Mouse (Mus musculus): ENCODE measurements at regions not wholly inside any gene's neighbourhood (a gene's known extent, or its start where the extent isn't known, plus 50 kb on each side); places are given as distances from the start of the nearest gene placed in this dataset.

DNA sequence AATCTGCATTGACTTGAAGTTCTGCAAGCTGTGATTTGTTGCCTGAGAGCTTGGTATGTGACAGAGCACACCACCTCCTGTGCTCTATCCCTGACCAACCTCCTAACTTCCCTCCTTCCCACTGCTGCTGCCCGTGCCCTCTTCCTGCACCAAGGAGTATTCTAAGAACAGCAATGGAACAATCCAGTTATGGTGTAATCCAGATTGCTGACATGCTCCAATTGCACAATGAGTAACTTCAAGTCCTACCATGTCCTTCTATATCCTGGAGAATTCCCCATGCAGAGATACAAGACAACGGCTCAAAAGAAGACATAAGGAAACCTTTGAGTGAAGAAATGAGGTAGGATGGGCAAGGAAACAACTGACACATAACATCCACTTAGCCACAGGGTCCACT lies 235.5 kb downstream of the Rfpl4b start:
- Histone ChIP-seq H3K9me3 (ENCODE audit: control insufficient read depth, low read length) (no peaks in the 10 kb centered on the region), H3K4me2 (ENCODE audit: low read length) (no peak overlapping the region), H3K9ac (replicated peaks; ENCODE audit: low read depth, low read length) (no peak overlapping the region), H3K36me3 (ENCODE audit: control insufficient read depth, insufficient read depth) (no peaks in the 10 kb centered on the region), H3K4me1 (replicated peaks; ENCODE audit: control insufficient read depth, insufficient read depth, low read length) (no peaks in the 10 kb centered on the region), H3K4me3 (replicated peaks; ENCODE audit: low read length) (no peak overlapping the region), H3K27me3 (replicated peaks; ENCODE audit: control insufficient read depth, insufficient read depth, low read length) (no peaks in the 10 kb centered on the region), H3K27ac (ENCODE audit: low read length) (no peak overlapping the region)
- ATAC-seq = no peak
- WGBS = 89% methylated on average over 2 of the region's 2 CpGs

DNA sequence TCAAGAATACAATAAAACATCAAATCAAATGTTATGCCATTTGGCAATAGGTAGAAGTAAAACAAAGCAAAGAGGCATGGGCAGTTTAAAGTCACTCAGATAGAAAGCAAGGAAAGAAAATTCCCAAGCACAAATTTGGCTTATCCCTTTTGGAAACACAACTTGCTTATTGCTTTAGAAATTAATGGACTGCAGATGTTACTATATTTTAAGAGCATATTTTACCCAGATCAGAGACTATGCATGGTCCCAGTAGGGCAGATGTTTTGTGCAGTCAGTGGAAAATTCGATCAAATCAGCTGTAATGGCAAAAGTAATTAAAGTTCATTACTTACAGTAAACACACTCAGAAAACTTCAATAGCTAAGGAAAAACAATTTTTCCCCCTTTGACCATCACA lies 245.9 kb downstream of the Rfpl4b start:
- Histone ChIP-seq H3K9ac (replicated peaks; ENCODE audit: low read depth, low read length) (no peak overlapping the region), H3K4me2 (ENCODE audit: low read length) (no peak overlapping the region), H3K36me3 (ENCODE audit: control insufficient read depth, insufficient read depth) (no peaks in the 10 kb centered on the region), H3K4me1 (replicated peaks; ENCODE audit: control insufficient read depth, insufficient read depth, low read length) (no peaks in the 10 kb centered on the region), H3K27ac (ENCODE audit: low read length) (no peak overlapping the region), H3K27me3 (replicated peaks; ENCODE audit: control insufficient read depth, insufficient read depth, low read length) (no peaks in the 10 kb centered on the region), H3K9me3 (ENCODE audit: control insufficient read depth, low read length) (no peaks in the 10 kb centered on the region), H3K4me3 (replicated peaks; ENCODE audit: low read length) (no peak overlapping the region)
- no peak for ATAC-seq
- WGBS = 81% methylated on average over 1 of the region's 1 CpGs

DNA sequence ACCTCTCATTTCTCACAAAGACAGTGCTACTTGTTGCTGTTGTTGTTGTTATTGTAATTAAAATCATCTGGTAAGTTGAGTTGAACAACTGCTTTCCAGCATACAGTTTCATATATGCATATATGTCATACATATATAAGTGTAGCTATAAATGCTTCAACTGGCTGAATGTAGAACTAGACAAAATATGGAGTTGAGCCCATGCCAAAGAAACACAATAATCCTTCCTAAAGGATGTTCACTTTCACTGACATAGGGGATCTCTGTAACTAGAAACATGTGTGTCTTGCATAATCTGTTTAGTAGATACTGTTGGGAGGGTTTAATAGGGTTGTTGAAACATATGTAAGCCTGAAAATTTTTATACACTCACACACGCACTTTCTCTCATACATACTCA lies 247.9 kb downstream of the Rfpl4b start:
- Histone ChIP-seq H3K9ac (replicated peaks; ENCODE audit: low read depth, low read length) (no peak overlapping the region), H3K27ac (ENCODE audit: low read length) (no peak overlapping the region), H3K4me3 (replicated peaks; ENCODE audit: low read length) (no peak overlapping the region), H3K27me3 (replicated peaks; ENCODE audit: control insufficient read depth, insufficient read depth, low read length) (no peaks in the 10 kb centered on the region), H3K36me3 (ENCODE audit: control insufficient read depth, insufficient read depth) (no peaks in the 10 kb centered on the region), H3K9me3 (ENCODE audit: control insufficient read depth, low read length) (no peaks in the 10 kb centered on the region), H3K4me2 (ENCODE audit: low read length) (no peak overlapping the region), H3K4me1 (replicated peaks; ENCODE audit: control insufficient read depth, insufficient read depth, low read length) (no peaks in the 10 kb centered on the region)
- no peak for ATAC-seq
- 90% methylated on average over 1 of the region's 1 CpGs for WGBS

DNA sequence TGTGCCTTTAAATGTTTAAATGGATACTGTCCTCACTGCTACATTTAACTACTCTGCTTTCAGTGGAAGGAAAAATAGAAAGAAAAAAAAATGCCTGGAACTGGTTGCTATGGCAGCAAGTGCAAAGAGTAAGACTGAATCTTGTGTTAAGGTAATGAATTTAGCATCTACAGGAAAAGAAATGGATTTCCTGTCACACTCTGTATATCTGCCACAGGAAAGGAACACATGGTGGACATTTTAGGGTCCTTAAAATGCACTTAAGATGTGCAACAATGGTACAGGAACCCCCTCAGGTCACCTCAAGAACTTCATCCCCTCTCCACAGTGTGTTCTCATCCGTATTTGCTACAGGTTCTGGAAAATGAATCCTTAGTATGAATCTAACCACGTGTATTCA lies 248.4 kb downstream of the Rfpl4b start:
- Histone ChIP-seq H3K9ac (replicated peaks; ENCODE audit: low read depth, low read length) (no peak overlapping the region), H3K9me3 (ENCODE audit: control insufficient read depth, low read length) (no peaks in the 10 kb centered on the region), H3K27ac (ENCODE audit: low read length) (peak overlapping the region; percentile 47; the same call in 1 of the 2 replicates), H3K4me3 (replicated peaks; ENCODE audit: low read length) (no peak overlapping the region), H3K27me3 (replicated peaks; ENCODE audit: control insufficient read depth, insufficient read depth, low read length) (no peaks in the 10 kb centered on the region), H3K4me1 (replicated peaks; ENCODE audit: control insufficient read depth, insufficient read depth, low read length) (no peaks in the 10 kb centered on the region), H3K36me3 (ENCODE audit: control insufficient read depth, insufficient read depth) (no peaks in the 10 kb centered on the region), H3K4me2 (ENCODE audit: low read length) (no peak overlapping the region)
- ATAC-seq = peak; percentile 70
- WGBS = 75% methylated on average over 2 of the region's 2 CpGs

DNA sequence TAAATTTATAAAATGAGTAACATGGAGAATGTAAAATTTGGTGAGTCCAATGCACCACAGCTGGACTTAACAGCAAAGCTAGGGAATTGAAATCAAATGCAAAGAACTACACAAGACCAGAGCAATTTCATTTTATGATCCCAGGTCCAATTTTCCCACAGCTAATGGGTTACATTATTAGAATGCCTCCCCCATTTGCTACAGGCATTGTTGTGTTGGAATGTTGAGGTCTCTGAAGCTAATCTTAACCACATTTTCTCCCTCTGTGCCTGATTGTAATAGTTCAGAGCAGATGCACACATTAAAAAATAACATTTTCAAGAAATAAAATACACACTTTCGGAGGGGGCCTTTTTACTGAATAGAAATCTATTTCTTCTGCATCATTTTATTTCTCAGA lies 254.3 kb downstream of the Rfpl4b start:
- ATAC-seq = no peak
- H3K4me3 ChIP-seq (replicated peaks; ENCODE audit: low read length) = no peak overlapping the region

DNA sequence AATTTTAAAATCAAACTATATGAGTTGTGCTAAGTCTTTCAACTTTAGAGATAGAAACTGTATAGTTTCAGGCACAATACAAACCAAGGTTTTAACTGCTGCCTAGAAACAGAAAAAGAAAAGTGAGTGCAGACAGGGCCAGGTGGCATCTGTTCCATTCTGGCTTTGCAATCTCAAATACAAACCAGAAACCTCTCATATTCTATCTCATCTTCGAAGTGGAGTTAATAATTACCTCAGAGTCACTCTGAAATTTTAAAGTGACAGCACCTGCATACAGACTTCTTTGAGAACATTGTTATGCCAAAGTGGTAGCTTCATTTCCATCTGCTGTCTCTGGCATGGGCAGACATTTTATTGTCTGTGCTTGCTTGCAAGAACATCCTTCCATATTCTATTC lies 255.2 kb downstream of the Rfpl4b start:
- Histone ChIP-seq H3K27ac (ENCODE audit: low read length) (no peak overlapping the region), H3K4me2 (ENCODE audit: low read length) (no peak overlapping the region), H3K36me3 (ENCODE audit: control insufficient read depth, insufficient read depth) (no peaks in the 10 kb centered on the region), H3K4me1 (replicated peaks; ENCODE audit: control insufficient read depth, insufficient read depth, low read length) (no peaks in the 10 kb centered on the region), H3K9ac (replicated peaks; ENCODE audit: low read depth, low read length) (no peak overlapping the region), H3K27me3 (replicated peaks; ENCODE audit: control insufficient read depth, insufficient read depth, low read length) (no peaks in the 10 kb centered on the region), H3K9me3 (ENCODE audit: control insufficient read depth, low read length) (no peaks in the 10 kb centered on the region), H3K4me3 (replicated peaks; ENCODE audit: low read length) (no peak overlapping the region)
- WGBS = 55% methylated on average over 1 of the region's 1 CpGs
- ATAC-seq = no peak

More for the DNA sequence above, 254.3 kb downstream of the Rfpl4b start:
- no peaks in the 10 kb centered on the region for H3K36me3 ChIP-seq (ENCODE audit: control insufficient read depth, insufficient read depth)
- H3K9ac ChIP-seq (replicated peaks; ENCODE audit: low read depth, low read length) = no peak overlapping the region
- H3K27ac ChIP-seq (ENCODE audit: low read length) = no peak overlapping the region
- no peaks in the 10 kb centered on the region for H3K9me3 ChIP-seq (ENCODE audit: control insufficient read depth, low read length)
- WGBS = 90% methylated on average over 1 of the region's 1 CpGs
- no peaks in the 10 kb centered on the region for H3K27me3 ChIP-seq (replicated peaks; ENCODE audit: control insufficient read depth, insufficient read depth, low read length)
- H3K4me1 ChIP-seq (replicated peaks; ENCODE audit: control insufficient read depth, insufficient read depth, low read length) = no peaks in the 10 kb centered on the region
- no peak overlapping the region for H3K4me2 ChIP-seq (ENCODE audit: low read length)

DNA sequence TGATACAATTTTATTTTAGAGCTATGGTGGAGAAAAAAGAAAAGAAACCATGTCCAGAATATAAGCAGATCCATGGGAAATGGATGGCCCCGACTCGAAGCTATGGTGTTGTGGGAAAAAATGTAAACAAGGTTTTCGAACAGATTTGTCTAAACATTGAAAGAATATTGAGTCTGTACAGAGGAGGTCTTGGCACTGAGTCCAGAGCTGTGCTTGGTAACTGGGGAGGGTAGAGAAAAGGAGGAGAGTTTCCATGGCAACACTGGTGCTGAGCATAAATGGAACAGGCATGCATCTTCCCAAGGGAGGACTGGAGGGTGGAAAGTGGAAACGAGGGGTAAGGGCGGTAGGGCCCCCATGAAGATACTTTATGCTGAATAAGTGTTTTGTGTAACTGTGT lies 266.5 kb downstream of the Rfpl4b start:
- no peak overlapping the region for H3K9ac ChIP-seq (replicated peaks; ENCODE audit: low read depth, low read length)
- ATAC-seq = peak; percentile 88

DNA sequence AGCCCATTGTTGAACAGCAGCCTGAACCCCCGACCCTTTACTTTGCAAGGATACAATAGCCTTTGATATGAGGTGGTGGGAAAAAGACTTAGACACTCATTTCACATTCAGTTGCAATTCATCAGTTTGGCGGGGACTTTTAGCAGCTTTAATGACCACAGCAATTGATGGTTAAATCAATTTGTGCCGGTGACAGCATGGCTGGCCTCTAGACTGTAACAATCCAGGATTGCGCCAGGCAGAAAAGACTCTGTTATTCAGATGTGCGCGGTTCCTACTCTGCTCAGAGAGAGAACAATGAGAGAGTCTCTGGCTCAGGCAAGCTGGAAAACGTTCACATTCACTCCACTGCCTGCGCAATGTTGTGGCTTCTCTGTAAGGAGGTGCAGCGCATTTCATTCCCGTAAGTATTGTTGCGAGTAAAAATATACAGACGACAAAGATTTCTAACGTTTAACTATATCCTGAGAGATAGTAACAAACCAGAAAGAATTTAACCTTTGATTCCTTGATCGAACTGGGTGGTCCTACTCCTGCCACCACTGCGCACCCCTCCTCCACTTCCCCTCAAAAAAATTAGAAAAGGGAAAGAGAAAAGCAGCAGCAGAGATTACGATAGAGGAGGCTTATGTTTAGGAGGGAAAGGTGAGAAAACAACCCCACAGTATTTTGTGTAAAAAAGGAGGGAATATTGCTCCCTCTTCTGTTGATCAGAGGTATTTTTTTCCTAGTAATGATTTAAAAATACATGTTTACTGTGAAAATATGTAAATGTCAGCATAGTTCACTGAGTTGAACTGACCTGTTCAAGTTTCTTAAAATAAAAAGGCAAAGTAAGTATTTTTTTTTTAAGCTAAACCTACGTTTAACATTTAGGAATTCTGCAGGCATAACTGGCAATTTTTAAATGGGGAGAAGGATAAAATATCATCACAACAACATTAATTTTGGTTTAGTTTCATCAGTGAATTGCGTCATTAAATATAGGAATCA lies 267.6 kb downstream of the Rfpl4b start:
- Histone ChIP-seq H3K4me2 (ENCODE audit: low read length) (peak overlapping the region; percentile 49), H3K27ac (ENCODE audit: low read length) (peak overlapping the region; percentile 80)
- 3% methylated on average over 18 of the region's 18 CpGs for WGBS

More for the DNA sequence above, 266.5 kb downstream of the Rfpl4b start:
- no peak overlapping the region for H3K4me3 ChIP-seq (replicated peaks; ENCODE audit: low read length)
- H3K27ac ChIP-seq (ENCODE audit: low read length) = peak overlapping the region; percentile 33; the same call in 1 of the 2 replicates
- no peaks in the 10 kb centered on the region for H3K36me3 ChIP-seq (ENCODE audit: control insufficient read depth, insufficient read depth)
- peaks cover 9% of the 10 kb centered on the region for H3K4me1 ChIP-seq (replicated peaks; ENCODE audit: control insufficient read depth, insufficient read depth, low read length)
- H3K27me3 ChIP-seq (replicated peaks; ENCODE audit: control insufficient read depth, insufficient read depth, low read length) = no peaks in the 10 kb centered on the region
- H3K4me2 ChIP-seq (ENCODE audit: low read length) = peak overlapping the region; percentile 18; the same call in 1 of the 2 replicates
- WGBS = 5% methylated on average over 5 of the region's 5 CpGs
- no peaks in the 10 kb centered on the region for H3K9me3 ChIP-seq (ENCODE audit: control insufficient read depth, low read length)

DNA sequence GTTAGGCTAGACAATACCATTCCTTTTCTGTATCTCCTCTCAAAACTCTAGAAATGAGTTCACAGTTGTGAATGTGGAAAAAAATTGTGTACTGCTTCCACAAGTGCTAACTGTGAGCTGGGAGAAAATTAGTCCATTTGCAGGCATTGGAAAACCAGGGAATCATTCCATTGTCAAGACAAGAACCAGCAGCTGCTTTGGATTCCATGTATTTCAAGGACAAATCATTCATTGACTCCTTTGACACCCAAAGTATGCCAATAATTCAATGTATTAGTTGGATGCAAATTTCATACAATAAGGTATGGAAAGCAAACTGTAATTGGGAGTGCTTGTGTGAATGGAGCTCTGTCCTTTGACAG lies 268.3 kb downstream of the Rfpl4b start:
- H3K4me1 ChIP-seq (replicated peaks; ENCODE audit: control insufficient read depth, insufficient read depth, low read length) = peaks cover 9% of the 10 kb centered on the region
- peak overlapping the region; percentile 28 for H3K4me3 ChIP-seq (replicated peaks; ENCODE audit: low read length)
- ATAC-seq = no peak

More for the DNA sequence above, 267.6 kb downstream of the Rfpl4b start:
- Histone ChIP-seq H3K36me3 (ENCODE audit: control insufficient read depth, insufficient read depth) (no peaks in the 10 kb centered on the region), H3K4me3 (replicated peaks; ENCODE audit: low read length) (peak overlapping the region; percentile 28), H3K4me1 (replicated peaks; ENCODE audit: control insufficient read depth, insufficient read depth, low read length) (peaks cover 9% of the 10 kb centered on the region), H3K9me3 (ENCODE audit: control insufficient read depth, low read length) (no peaks in the 10 kb centered on the region), H3K9ac (replicated peaks; ENCODE audit: low read depth, low read length) (peak overlapping the region; percentile 33), H3K27me3 (replicated peaks; ENCODE audit: control insufficient read depth, insufficient read depth, low read length) (no peaks in the 10 kb centered on the region)
- ATAC-seq = peak; percentile 95

More for the DNA sequence above, 268.3 kb downstream of the Rfpl4b start:
- Histone ChIP-seq H3K27me3 (replicated peaks; ENCODE audit: control insufficient read depth, insufficient read depth, low read length) (no peaks in the 10 kb centered on the region), H3K36me3 (ENCODE audit: control insufficient read depth, insufficient read depth) (no peaks in the 10 kb centered on the region), H3K9me3 (ENCODE audit: control insufficient read depth, low read length) (no peaks in the 10 kb centered on the region), H3K27ac (ENCODE audit: low read length) (peak overlapping the region; percentile 80), H3K9ac (replicated peaks; ENCODE audit: low read depth, low read length) (peak overlapping the region; percentile 33), H3K4me2 (ENCODE audit: low read length) (peak overlapping the region; percentile 49)

Data from forebrain, embryonic 16.5 days (tissue).